Mouse (Mus musculus) ES-E14 (cell line): ENCODE measurements around the gene Dop1a.

Experiments used
- CHD2 ChIP-seq: IDR thresholded peaks from 2 replicates; pipeline ENCODE4 v1.6.1; 2014; ENCODE audit warnings: mild to moderate bottlenecking, low read depth, low read length, inconsistent platforms
- HCFC1 ChIP-seq: IDR thresholded peaks from 2 replicates; pipeline ENCODE4 v1.6.1; 2012; ENCODE audit warnings: low read length, inconsistent platforms, borderline replicate concordance; ENCODE audit not compliant: insufficient read depth
- ZC3H11A ChIP-seq: IDR thresholded peaks from 2 replicates; pipeline ENCODE4 v1.6.1; 2012; ENCODE audit warnings: low read depth, mild to moderate bottlenecking, inconsistent platforms, low read length, borderline replicate concordance
- ZNF384 ChIP-seq: IDR thresholded peaks from 2 replicates; pipeline ENCODE4 v1.6.1; 2012; ENCODE audit warnings: low read depth, low read length, inconsistent platforms

DNA sequence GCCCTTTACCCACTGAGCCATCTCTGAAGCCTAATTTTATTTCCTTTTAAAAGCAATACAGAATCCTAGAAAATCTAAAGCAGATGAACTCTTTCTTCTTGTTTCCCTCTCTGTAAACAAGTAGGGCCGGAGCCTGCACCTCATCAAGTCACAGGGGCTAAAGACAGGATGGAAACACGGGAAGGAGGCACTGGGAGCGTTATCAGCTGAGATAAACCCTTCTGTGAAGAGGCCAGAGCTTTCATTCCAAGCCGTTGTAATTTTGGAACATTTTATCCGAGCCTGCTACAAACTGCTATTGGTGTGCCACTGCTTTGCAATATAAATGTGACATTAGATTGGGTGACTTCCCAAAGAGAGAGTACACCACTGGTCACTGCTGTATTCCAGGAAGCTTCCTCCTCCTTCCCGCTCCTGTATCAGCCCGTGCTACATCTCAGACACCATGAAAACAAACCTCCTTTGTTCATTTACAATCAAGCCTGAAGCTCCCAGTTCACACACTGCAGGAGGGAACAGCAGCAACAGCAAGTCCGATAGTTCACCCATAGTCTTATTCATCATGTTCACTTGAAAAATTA, 132.9 kb downstream of the Dop1a start:
- TF ChIP-seq ZNF384 (no peak), HCFC1 (no peak), ZC3H11A (no peak), CHD2 (no peak)
